Mouse (Mus musculus): ENCODE measurements around the gene Bcas3.

GRCm38 (mm10) chr11:85643025-85643424 is 290.1 kb downstream of the Bcas3 start:
- TF ChIP-seq CTCF (IDR thresholded peaks at IDR 0.05; ENCODE audit: low read depth, low read length) (no peak), POLR2A (IDR thresholded peaks at IDR 0.05; ENCODE audit: insufficient read depth, low read length) (no peak)
